Mouse (Mus musculus) kidney, adult 2 months (tissue): Measurements from ENCODE around the gene Nedd8.

Source experiments
- CTCF ChIP-seq: fragments of 200-500 bp; conservative IDR thresholded peaks from 2 replicates; pipeline ENCODE4 v1.5.1; 2011; ENCODE audit warnings: low read depth, mild to moderate bottlenecking, control low read depth, low read length, moderate library complexity, mixed read lengths; ENCODE audit not compliant: insufficient read depth, insufficient read length
- POLR2A ChIP-seq: fragments of 200-500 bp; IDR thresholded peaks from one replicate; pipeline ENCODE4 v1.6.1; 2011; ENCODE audit warnings: low read depth, low read length, control low read depth

GRCm38 (mm10) chr14:55642679-55643059 lies 29.3 kb downstream of the Nedd8 start:
- TF ChIP-seq CTCF, result no peak
- no peak for TF ChIP-seq POLR2A
